Mouse (Mus musculus): Measurements from ENCODE around the gene Fignl2.

The Fignl2 gene

DNA sequence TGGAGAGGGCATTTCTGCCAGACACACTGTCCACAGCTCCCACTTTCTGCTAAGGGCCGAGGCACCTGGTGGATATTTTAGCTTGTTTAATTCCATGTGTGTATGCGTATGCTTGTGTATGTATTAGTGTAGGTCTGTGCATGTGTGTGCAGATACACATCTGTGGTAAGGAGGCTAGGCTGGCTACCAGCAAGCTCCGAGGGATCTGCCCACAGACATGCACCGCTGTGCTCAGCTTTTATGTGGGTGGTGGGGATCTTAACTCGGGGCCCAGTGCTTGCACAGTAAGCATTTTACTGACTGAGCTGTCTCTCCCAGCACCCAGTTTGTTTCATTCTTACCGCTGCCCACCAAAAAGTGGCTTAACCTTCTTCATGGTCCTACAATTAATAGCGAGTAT, 71.1 kb downstream of the Fignl2 start:
- no peak for DNase-seq

DNA sequence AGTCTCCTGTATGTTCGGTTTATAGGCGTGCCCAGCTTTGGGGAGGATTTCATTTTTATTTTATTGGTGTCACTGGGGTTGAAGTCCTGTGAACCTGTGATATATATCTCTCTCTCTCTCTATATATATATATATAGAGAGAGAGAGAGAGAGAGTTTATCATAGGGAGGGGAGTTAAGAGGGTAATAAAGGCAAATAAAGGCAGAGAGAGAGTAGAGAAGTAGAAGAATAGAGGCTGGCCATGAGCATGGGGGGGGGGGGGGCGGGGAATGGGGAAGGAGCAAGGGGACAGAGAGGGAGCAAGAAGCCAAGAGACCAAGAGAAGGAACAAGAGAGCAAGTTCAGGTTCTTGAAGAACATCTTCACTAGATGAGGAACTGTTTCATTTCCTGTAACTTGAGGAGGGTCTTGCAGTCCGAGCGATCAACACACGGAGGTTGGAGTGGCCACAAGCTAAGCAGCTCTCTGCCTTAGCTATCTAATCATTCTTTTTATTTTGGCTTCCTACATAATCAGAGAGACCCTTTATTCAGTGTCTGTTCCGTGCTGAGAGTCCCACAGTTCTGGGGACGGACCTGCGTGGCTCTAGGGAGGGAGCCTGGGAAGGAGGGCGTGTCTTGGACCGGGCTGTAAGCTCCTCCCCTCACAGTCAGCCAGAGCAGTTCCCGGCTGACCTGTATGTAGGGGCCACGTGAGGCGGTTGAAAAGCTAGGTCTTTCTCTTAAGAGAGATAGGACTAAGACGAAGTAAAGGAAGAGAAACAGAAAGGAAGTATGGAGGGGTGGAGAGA, 71.9 kb downstream of the Fignl2 start:
- DNase-seq, result peak; percentile 48 to 53

DNA sequence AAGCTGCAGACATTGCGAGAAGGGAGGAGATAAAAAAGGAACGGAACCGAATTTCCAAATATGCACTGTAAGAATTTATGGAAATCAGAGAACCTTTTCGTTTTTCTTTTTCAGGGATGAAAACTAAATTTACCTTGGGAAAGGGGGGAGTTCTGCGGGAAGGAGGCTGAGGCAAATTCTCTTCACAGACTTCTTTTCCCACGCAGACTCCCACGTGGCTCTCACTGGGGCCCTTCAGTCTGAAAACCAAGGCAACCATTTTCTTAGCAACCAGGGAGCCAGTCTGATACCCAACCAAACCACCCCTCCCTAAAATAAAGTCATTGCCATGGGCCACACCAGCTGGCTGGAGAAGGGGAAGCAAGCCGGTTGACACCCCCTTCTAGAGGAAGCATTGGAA, 72.7 kb downstream of the Fignl2 start:
- DNase-seq, result no peak

DNA sequence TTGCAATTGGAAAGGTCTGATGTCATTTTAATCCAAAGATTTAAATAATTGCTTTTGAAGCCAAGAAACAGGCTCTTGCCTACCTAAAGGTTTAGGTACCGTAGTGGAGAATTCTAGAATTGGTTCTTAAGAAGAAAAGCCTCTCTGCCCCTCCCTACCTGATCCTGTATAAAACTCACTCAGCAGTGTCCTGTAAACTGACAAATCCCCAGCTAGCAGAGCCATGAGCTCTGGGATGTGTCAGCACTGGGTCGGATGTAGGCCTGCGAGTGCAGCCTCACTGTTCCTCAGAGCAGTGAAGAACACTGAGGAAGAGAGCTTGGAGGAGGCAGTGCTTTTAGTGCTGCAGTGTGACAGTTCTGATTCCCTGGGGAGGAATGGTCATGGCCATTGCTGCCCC, 73.8 kb downstream of the Fignl2 start:
- no peak for DNase-seq

DNA sequence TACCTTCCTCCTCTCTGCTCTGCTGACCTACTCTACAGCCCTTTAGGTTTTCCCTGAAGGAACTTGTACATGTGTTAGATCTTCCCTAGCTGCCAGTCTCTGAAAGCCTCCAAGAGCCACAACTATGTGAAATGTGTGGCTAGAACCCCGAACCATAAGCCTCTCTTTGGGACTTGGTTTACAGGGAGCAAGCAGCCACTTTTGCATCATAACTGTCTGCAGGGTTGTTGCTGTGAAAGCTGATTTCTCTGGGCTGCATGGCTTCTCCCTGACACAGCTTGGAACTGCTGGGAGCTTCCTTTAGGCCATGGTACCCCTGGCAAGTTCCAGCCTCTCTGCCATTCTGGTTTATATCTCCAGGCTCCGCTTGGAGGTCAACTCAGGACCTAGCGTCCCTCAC, 75.9 kb downstream of the Fignl2 start:
- DNase-seq, result no peak

DNA sequence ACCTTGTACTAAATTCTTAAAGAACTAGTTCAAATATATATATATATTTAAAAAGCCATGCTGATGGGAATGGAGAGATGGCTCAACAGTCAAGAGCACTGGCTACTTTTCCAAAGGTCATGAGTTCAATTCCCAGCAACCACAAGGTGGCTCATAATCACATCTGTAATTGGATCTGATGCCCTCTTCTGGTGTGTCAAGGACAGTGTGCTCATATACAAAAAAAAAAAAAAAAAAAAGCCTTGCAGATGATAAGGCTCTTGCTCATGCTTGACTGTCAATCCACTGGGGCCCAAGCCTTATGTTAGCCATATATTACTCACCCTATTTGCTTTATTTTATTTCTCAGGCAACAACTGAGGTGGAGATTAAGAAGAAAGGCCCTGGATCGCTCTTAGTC, 76.7 kb downstream of the Fignl2 start:
- DNase-seq, result no peak

Measured in lung, adult 18-20 months (tissue).